Mouse (Mus musculus) MEL (cell line): Measurements from ENCODE around the gene Sh2b2. TPM values are rescaled to one million over a fixed set of nuclear protein-coding genes. Genes with fewer than 3 reads are reported as not detected.

Experiments
- DNase-seq: peaks from one replicate; pipeline ENCODE4 v3.0.0; 2011; ENCODE audit warnings: low read depth, low spot score
- H3K27ac ChIP-seq: 2 replicates; pipeline ENCODE4 v1.5.1; 2012; ENCODE audit warnings: low read depth, mild to moderate bottlenecking, control low read depth, low read length, moderate library complexity; ENCODE audit not compliant: control insufficient read depth
- H3K27me3 ChIP-seq, 2 experiments: fragments of 150-350 bp in 1 of 2; sonication (generic) in 1 of 2; 2 replicates each; pipeline ENCODE4 v1.6.1; 2012; ENCODE audit warnings: low read length in 2 of 2, mild to moderate bottlenecking in 2 of 2, improper control_type of control experiment in 1 of 2, moderate library complexity in 1 of 2; ENCODE audit not compliant: insufficient read depth in 2 of 2, control insufficient read depth in 1 of 2
- H3K36me3 ChIP-seq, 2 experiments: 2 replicates each; pipeline ENCODE4 v1.6.1; 2012 to 2014; ENCODE audit warnings: low read length in 2 of 2, improper control_type of control experiment in 1 of 2, inconsistent platforms in 1 of 2, mild to moderate bottlenecking in 1 of 2; ENCODE audit not compliant: insufficient read depth in 2 of 2, control insufficient read depth in 1 of 2
- H3K4me1 ChIP-seq, 2 experiments: fragments of 150-350 bp in 1 of 2; sonication (generic) in 1 of 2; 2 replicates each; pipeline ENCODE4 v1.6.1; 2012; ENCODE audit warnings: low read length in 2 of 2, improper control_type of control experiment in 1 of 2, mild to moderate bottlenecking in 1 of 2; ENCODE audit not compliant: insufficient read depth in 2 of 2, control insufficient read depth in 1 of 2
- H3K4me3 ChIP-seq, 2 experiments: fragments of 150-350 bp in 1 of 2; sonication (generic) in 1 of 2; 2 replicates each; pipeline ENCODE4 v1.5.1; 2012; ENCODE audit warnings: low read depth in 2 of 2, low read length in 2 of 2, mild to moderate bottlenecking in 2 of 2, moderate library complexity in 2 of 2, control low read depth in 1 of 2, improper control_type of control experiment in 1 of 2; ENCODE audit not compliant: control insufficient read depth in 1 of 2, insufficient read depth in 1 of 2
- H3K79me2 ChIP-seq: 2 replicates; pipeline ENCODE4 v1.6.1; 2012; ENCODE audit warnings: mild to moderate bottlenecking, low read length, moderate library complexity; ENCODE audit not compliant: control insufficient read depth, poor library complexity, insufficient read depth
- H3K9ac ChIP-seq: 2 replicates; pipeline ENCODE4 v1.6.1; 2012; ENCODE audit warnings: low read depth, mild to moderate bottlenecking, control low read depth, low read length, moderate library complexity; ENCODE audit not compliant: control insufficient read depth, poor library complexity, severe bottlenecking
- H3K9me3 ChIP-seq: fragments of 150-350 bp; sonication (generic); replicated peaks from 2 replicates; pipeline ENCODE4 v1.6.1; 2012; ENCODE audit warnings: mild to moderate bottlenecking, low read length, improper control_type of control experiment, moderate library complexity; ENCODE audit not compliant: insufficient read depth
- CHD2 ChIP-seq: IDR thresholded peaks from 2 replicates; pipeline ENCODE4 v1.6.1; 2011; ENCODE audit warnings: low read length, improper control_type of control experiment
- CTCF ChIP-seq, 3 experiments: IDR thresholded peaks in 2 of 3; conservative IDR thresholded peaks in 1 of 3; 2 replicates each; pipeline ENCODE4 v1.5.1; 2011 to 2012; ENCODE audit warnings: low read length in 3 of 3, low read depth in 2 of 3, mild to moderate bottlenecking in 2 of 3, improper control_type of control experiment in 1 of 3, inconsistent platforms in 1 of 3, mixed read lengths in 1 of 3, moderate library complexity in 1 of 3; ENCODE audit not compliant: control insufficient read depth in 1 of 3, insufficient read depth in 1 of 3, poor library complexity in 1 of 3, severe bottlenecking in 1 of 3
- E2F4 ChIP-seq: IDR thresholded peaks from 2 replicates; pipeline ENCODE4 v1.6.1; 2011; ENCODE audit warnings: low read depth, low read length, improper control_type of control experiment, borderline replicate concordance
- ELF1 ChIP-seq: IDR thresholded peaks from 2 replicates; pipeline ENCODE4 v1.6.1; 2014; ENCODE audit warnings: low read depth, mild to moderate bottlenecking, inconsistent platforms, low read length, improper control_type of control experiment, moderate library complexity
- EP300 ChIP-seq, 2 experiments: IDR thresholded peaks; 2 replicates each; pipeline ENCODE4 v1.6.1; 2011; ENCODE audit warnings: improper control_type of control experiment in 2 of 2, low read length in 2 of 2, low read depth in 1 of 2, mild to moderate bottlenecking in 1 of 2
- ETS1 ChIP-seq: IDR thresholded peaks from 2 replicates; pipeline ENCODE4 v1.6.1; 2012; ENCODE audit warnings: low read depth, mild to moderate bottlenecking, inconsistent platforms, low read length, improper control_type of control experiment, moderate library complexity
- GABPA ChIP-seq: IDR thresholded peaks from 2 replicates; pipeline ENCODE4 v1.6.1; 2012; ENCODE audit warnings: low read depth, mild to moderate bottlenecking, inconsistent platforms, low read length, improper control_type of control experiment, moderate library complexity
- HCFC1 ChIP-seq: IDR thresholded peaks from 2 replicates; pipeline ENCODE4 v1.6.1; 2012; ENCODE audit warnings: low read depth, mild to moderate bottlenecking, inconsistent platforms, low read length, improper control_type of control experiment, moderate library complexity
- KAT2A ChIP-seq: conservative IDR thresholded peaks from 2 replicates; pipeline ENCODE4 v1.6.1; 2012; ENCODE audit warnings: low read depth, low read length, improper control_type of control experiment, inconsistent platforms
- MAFK ChIP-seq: IDR thresholded peaks from 2 replicates; pipeline ENCODE4 v1.6.1; 2011; ENCODE audit warnings: low read depth, mild to moderate bottlenecking, low read length, improper control_type of control experiment, borderline replicate concordance
- MAX ChIP-seq: IDR thresholded peaks from 2 replicates; pipeline ENCODE4 v1.6.1; 2011; ENCODE audit warnings: low read length, improper control_type of control experiment
- MXI1 ChIP-seq: IDR thresholded peaks from 2 replicates; pipeline ENCODE4 v1.6.1; 2011; ENCODE audit warnings: mild to moderate bottlenecking, low read depth, low read length, improper control_type of control experiment
- MYC ChIP-seq: IDR thresholded peaks from 2 replicates; pipeline ENCODE4 v1.6.1; 2011; ENCODE audit warnings: low read depth, mild to moderate bottlenecking, low read length, improper control_type of control experiment, moderate library complexity
- NELFE ChIP-seq: IDR thresholded peaks from 2 replicates; pipeline ENCODE4 v1.6.1; 2011; ENCODE audit warnings: low read depth, low read length, improper control_type of control experiment
- NRF1 ChIP-seq: IDR thresholded peaks from 2 replicates; pipeline ENCODE4 v1.6.1; 2014; ENCODE audit warnings: low read depth, mild to moderate bottlenecking, inconsistent platforms, low read length, improper control_type of control experiment, moderate library complexity; ENCODE audit not compliant: poor library complexity, insufficient read depth, severe bottlenecking
- POLR2A ChIP-seq, 2 experiments: IDR thresholded peaks; 2 replicates each; pipeline ENCODE4 v1.6.1; 2011 to 2012; ENCODE audit warnings: low read length in 2 of 2, mild to moderate bottlenecking in 2 of 2, control low read depth in 1 of 2, improper control_type of control experiment in 1 of 2, low read depth in 1 of 2, moderate library complexity in 1 of 2; ENCODE audit not compliant: control insufficient read depth in 1 of 2, insufficient read depth in 1 of 2, poor library complexity in 1 of 2
- RAD21 ChIP-seq: IDR thresholded peaks from 2 replicates; pipeline ENCODE4 v1.6.1; 2011; ENCODE audit warnings: mild to moderate bottlenecking, low read depth, low read length, improper control_type of control experiment
- RCOR1 ChIP-seq: IDR thresholded peaks from 2 replicates; pipeline ENCODE4 v1.6.1; 2012; ENCODE audit warnings: low read depth, mild to moderate bottlenecking, inconsistent platforms, low read length, improper control_type of control experiment
- SIN3A ChIP-seq: IDR thresholded peaks from 2 replicates; pipeline ENCODE4 v1.6.1; 2012; ENCODE audit warnings: low read length, improper control_type of control experiment, inconsistent platforms
- SMC3 ChIP-seq: IDR thresholded peaks from 2 replicates; pipeline ENCODE4 v1.6.1; 2011; ENCODE audit warnings: low read depth, low read length, improper control_type of control experiment
- TAL1 ChIP-seq: IDR thresholded peaks from 2 replicates; pipeline ENCODE4 v1.6.1; 2012; ENCODE audit warnings: mild to moderate bottlenecking, inconsistent platforms, low read length, moderate library complexity, mixed read lengths
- TBP ChIP-seq: IDR thresholded peaks from 2 replicates; pipeline ENCODE4 v1.8.0; 2011; ENCODE audit warnings: low read depth, low read length, improper control_type of control experiment
- TCF12 ChIP-seq: IDR thresholded peaks from 2 replicates; pipeline ENCODE4 v1.6.1; 2014; ENCODE audit warnings: low read depth, mild to moderate bottlenecking, inconsistent platforms, low read length, improper control_type of control experiment, moderate library complexity
- USF1 ChIP-seq: IDR thresholded peaks from 2 replicates; pipeline ENCODE4 v1.6.1; 2014; ENCODE audit warnings: low read depth, mild to moderate bottlenecking, inconsistent platforms, low read length, improper control_type of control experiment, moderate library complexity
- USF2 ChIP-seq, 2 experiments: IDR thresholded peaks; 2 replicates each; pipeline ENCODE4 v1.6.1; 2011 to 2012; ENCODE audit warnings: improper control_type of control experiment in 2 of 2, low read length in 2 of 2, borderline replicate concordance in 1 of 2, inconsistent platforms in 1 of 2, low read depth in 1 of 2, mild to moderate bottlenecking in 1 of 2; ENCODE audit not compliant: insufficient read depth in 1 of 2
- ZC3H11A ChIP-seq: IDR thresholded peaks from 2 replicates; pipeline ENCODE4 v1.6.1; 2012; ENCODE audit warnings: low read depth, mild to moderate bottlenecking, inconsistent platforms, low read length, improper control_type of control experiment
- ZMIZ1 ChIP-seq: IDR thresholded peaks from 2 replicates; pipeline ENCODE4 v1.6.1; 2012; ENCODE audit warnings: low read depth, mild to moderate bottlenecking, inconsistent platforms, low read length, improper control_type of control experiment, moderate library complexity
- ZNF384 ChIP-seq: IDR thresholded peaks from 2 replicates; pipeline ENCODE4 v1.6.1; 2012; ENCODE audit warnings: low read depth, mild to moderate bottlenecking, inconsistent platforms, low read length, improper control_type of control experiment
- polyA plus RNA-seq, 2 experiments: library from polyadenylated mRNA; stranded (reverse) in 1 of 2; unstranded in 1 of 2; fragments of >175 nt in 1 of 2; fragments of >200 nt in 1 of 2; gene quantifications; 2 replicates each; pipeline versions ENCODE4 v1.2.1 to v1.2.4; 2012; ENCODE audit warnings: low replicate concordance in 2 of 2, low read depth in 1 of 2; ENCODE audit not compliant: insufficient read length in 2 of 2, insufficient read depth in 1 of 2, missing spikeins in 1 of 2
- total RNA-seq: library from RNA; depleted of rRNA; stranded (reverse); fragments of 300-350 nt; gene quantifications from 2 replicates; pipeline ENCODE4 v1.2.3, GENCODE M21; 2012

The Sh2b2 gene
- total and polyA plus RNA-seq, 3 experiments = 0.07 TPM; not detected in 2

GRCm38 (mm10) chr5:136258919-136259318 is 12.6 kb upstream of the Sh2b2 start:
- TF ChIP-seq TBP (no peak), RAD21 (peak; percentile 77), SIN3A (no peak), TAL1 (no peak), RCOR1 (no peak), SMC3 (peak; percentile 91), E2F4 (no peak), ZC3H11A (peak; percentile 65), MXI1 (no peak), KAT2A (no peak), CTCF (IDR thresholded peaks at IDR 0.05 in 2 of 3, conservative IDR thresholded peaks at IDR 0.05 in 1 of 3; ENCODE audit: control insufficient read depth in 1 of 3, insufficient read depth in 1 of 3, low read depth in 2 of 3, low read length in 3 of 3, poor library complexity in 1 of 3, severe bottlenecking in 1 of 3) (peak; percentile 78 to 88 (median 80)), MYC (no peak)
- H3K4me1 ChIP-seq = no peaks in the 10 kb centered on the region
- H3K9me3 ChIP-seq = no peaks in the 10 kb centered on the region
- H3K9ac ChIP-seq = no peak overlapping the region
- peaks cover 0 to 3% of the 10 kb centered on the region in 2 experiments; a peak in 1 of 4 replicates for H3K36me3 ChIP-seq
- no peak overlapping the region for H3K4me3 ChIP-seq
- no peaks in the 10 kb centered on the region for H3K79me2 ChIP-seq
- no peaks in the 10 kb centered on the region for H3K27me3 ChIP-seq
- DNase-seq = peak; percentile 78
- no peak overlapping the region for H3K27ac ChIP-seq

GRCm38 (mm10) chr5:136252899-136253298 is 6.5 kb upstream of the Sh2b2 start:
- H3K36me3 ChIP-seq = peaks cover 0 to 3% of the 10 kb centered on the region in 2 experiments; a peak in 1 of 4 replicates
- peak; percentile 75 for DNase-seq
- no peaks in the 10 kb centered on the region for H3K27me3 ChIP-seq
- no peaks in the 10 kb centered on the region for H3K9me3 ChIP-seq
- TF ChIP-seq USF2 (IDR thresholded peaks at IDR 0.05; ENCODE audit: borderline replicate concordance in 1 of 2, insufficient read depth in 1 of 2, low read depth in 1 of 2, low read length in 2 of 2) (no peak), SMC3 (peak; percentile 77), ETS1 (no peak), POLR2A (IDR thresholded peaks at IDR 0.05; ENCODE audit: control insufficient read depth in 1 of 2, insufficient read depth in 1 of 2, low read depth in 1 of 2, low read length in 2 of 2, poor library complexity in 1 of 2) (no peak), ZMIZ1 (no peak), ZC3H11A (peak; percentile 55), CHD2 (no peak), MAFK (no peak), USF1 (no peak), NRF1 (no peak), CTCF (IDR thresholded peaks at IDR 0.05 in 2 of 3, conservative IDR thresholded peaks at IDR 0.05 in 1 of 3; ENCODE audit: control insufficient read depth in 1 of 3, insufficient read depth in 1 of 3, low read depth in 2 of 3, low read length in 3 of 3, poor library complexity in 1 of 3, severe bottlenecking in 1 of 3) (peak; percentile 75 to 93 (median 93)), TCF12 (no peak), MXI1 (no peak), KAT2A (no peak), ZNF384 (no peak), RAD21 (peak; percentile 80), ELF1 (no peak), TBP (no peak), NELFE (no peak), HCFC1 (no peak), MAX (no peak), GABPA (no peak), SIN3A (no peak), EP300 (IDR thresholded peaks at IDR 0.05; ENCODE audit: low read depth in 1 of 2, low read length in 2 of 2) (no peak)
- no peaks in the 10 kb centered on the region for H3K4me1 ChIP-seq
- no peak overlapping the region for H3K9ac ChIP-seq
- H3K27ac ChIP-seq = no peak overlapping the region
- no peak overlapping the region for H3K4me3 ChIP-seq
- H3K79me2 ChIP-seq = no peaks in the 10 kb centered on the region
